Mouse (Mus musculus): ENCODE data around the gene Pthlh. TPM values are rescaled to one million over a fixed set of nuclear protein-coding genes. Genes with fewer than 3 reads are reported as not detected.

The Pthlh gene
- total and polyA plus RNA-seq, 3 experiments: not detected

DNA sequence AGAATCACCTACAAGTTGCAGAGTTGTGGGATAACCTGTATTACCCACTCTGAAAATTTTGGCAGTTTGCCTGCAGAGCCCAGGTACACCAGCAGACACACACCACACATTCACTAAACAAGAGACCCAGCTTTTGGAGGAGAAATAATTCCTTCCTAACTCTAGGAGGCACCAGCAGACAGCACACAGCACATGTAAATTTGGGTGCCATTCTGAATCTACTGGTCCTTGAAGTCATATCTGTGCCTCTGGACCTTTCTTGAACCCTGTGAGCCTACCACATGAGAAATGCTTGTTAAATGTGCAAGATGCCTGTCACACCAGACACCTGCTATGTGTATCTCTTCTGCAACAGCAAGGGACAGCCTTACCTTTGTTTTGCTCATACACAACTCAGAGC lies 19.7 kb downstream of the Pthlh start:
- no peaks in the 10 kb centered on the region for H3K4me1 ChIP-seq (ENCODE audit: control insufficient read depth in 1 of 2, insufficient read depth in 2 of 2, low read length in 2 of 2)
- DNase-seq (ENCODE audit: low read depth, low spot score): no peak
- no peaks in the 10 kb centered on the region for H3K9me3 ChIP-seq (replicated peaks; ENCODE audit: insufficient read depth, low read length)
- H3K27ac ChIP-seq (ENCODE audit: control insufficient read depth, low read depth, low read length): no peak overlapping the region
- no peaks in the 10 kb centered on the region for H3K79me2 ChIP-seq (ENCODE audit: control insufficient read depth, insufficient read depth, low read length, poor library complexity)
- no peak overlapping the region for H3K9ac ChIP-seq (ENCODE audit: control insufficient read depth, low read depth, low read length, poor library complexity, severe bottlenecking)
- no peaks in the 10 kb centered on the region for H3K36me3 ChIP-seq (ENCODE audit: control insufficient read depth in 1 of 2, insufficient read depth in 2 of 2, low read length in 2 of 2)
- no peak overlapping the region for H3K4me3 ChIP-seq (ENCODE audit: control insufficient read depth in 1 of 2, insufficient read depth in 1 of 2, low read depth in 2 of 2, low read length in 2 of 2)
- no peak for TF ChIP-seq CTCF (IDR thresholded peaks at IDR 0.05 in 2 of 3, conservative IDR thresholded peaks at IDR 0.05 in 1 of 3; ENCODE audit: control insufficient read depth in 1 of 3, insufficient read depth in 1 of 3, low read depth in 2 of 3, low read length in 3 of 3, poor library complexity in 1 of 3, severe bottlenecking in 1 of 3)
- TF ChIP-seq ZC3H11A (IDR thresholded peaks at IDR 0.05; ENCODE audit: low read depth, low read length): no peak
- TF ChIP-seq MAX (IDR thresholded peaks at IDR 0.05; ENCODE audit: low read length): no peak
- no peak for TF ChIP-seq NRF1 (IDR thresholded peaks at IDR 0.05; ENCODE audit: insufficient read depth, low read depth, low read length, poor library complexity, severe bottlenecking)
- TF ChIP-seq CHD1 (IDR thresholded peaks at IDR 0.05; ENCODE audit: low read depth, low read length): no peak
- TF ChIP-seq EP300 (IDR thresholded peaks at IDR 0.05; ENCODE audit: low read depth in 1 of 2, low read length in 2 of 2): no peak
- TF ChIP-seq MAZ (IDR thresholded peaks at IDR 0.05; ENCODE audit: low read depth, low read length): no peak
- TF ChIP-seq POLR2AphosphoS2 (IDR thresholded peaks at IDR 0.05; ENCODE audit: low read length): no peak
- TF ChIP-seq HCFC1 (IDR thresholded peaks at IDR 0.05; ENCODE audit: low read depth, low read length): no peak
- no peak for TF ChIP-seq JUND (IDR thresholded peaks at IDR 0.05; ENCODE audit: low read depth, low read length)
- no peak for TF ChIP-seq GABPA (IDR thresholded peaks at IDR 0.05; ENCODE audit: low read depth, low read length)
- no peak for TF ChIP-seq TBP (IDR thresholded peaks at IDR 0.05; ENCODE audit: low read depth, low read length)
- TF ChIP-seq MYC (IDR thresholded peaks at IDR 0.05; ENCODE audit: low read depth, low read length): no peak
- TF ChIP-seq MAFK (IDR thresholded peaks at IDR 0.05; ENCODE audit: borderline replicate concordance, low read depth, low read length): no peak
- no peak for TF ChIP-seq ZNF384 (IDR thresholded peaks at IDR 0.05; ENCODE audit: low read depth, low read length)
- no peak for TF ChIP-seq TCF12 (IDR thresholded peaks at IDR 0.05; ENCODE audit: low read depth, low read length)
- no peak for TF ChIP-seq BHLHE40 (IDR thresholded peaks at IDR 0.05; ENCODE audit: borderline replicate concordance, low read depth, low read length)
- peaks cover 1 to 2% of the 10 kb centered on the region in 2 experiments; a peak in 3 of 4 replicates for H3K27me3 ChIP-seq (ENCODE audit: control insufficient read depth in 1 of 2, insufficient read depth in 2 of 2, low read length in 2 of 2)

DNA sequence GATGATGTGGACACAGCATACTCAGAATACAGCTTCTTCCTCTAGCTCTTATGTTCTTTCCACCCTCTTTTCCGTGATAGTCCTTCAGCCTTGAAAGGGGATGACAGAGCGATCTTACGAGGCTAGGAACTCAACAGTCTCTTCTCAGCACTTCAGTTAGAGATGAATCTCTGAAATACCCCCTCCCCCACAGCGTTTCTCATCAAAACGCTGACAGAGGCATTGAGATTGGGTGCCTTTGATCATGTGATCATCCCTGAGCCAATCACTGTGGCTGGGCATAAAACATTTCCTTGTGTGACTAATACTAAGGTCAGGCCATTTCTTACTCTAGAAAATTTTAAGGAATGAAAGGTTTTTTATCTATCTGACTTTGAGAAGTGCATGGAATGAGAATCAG lies 20.3 kb downstream of the Pthlh start:
- Histone ChIP-seq H3K27me3 (ENCODE audit: control insufficient read depth in 1 of 2, insufficient read depth in 2 of 2, low read length in 2 of 2) (peaks cover 1 to 2% of the 10 kb centered on the region in 2 experiments; a peak in 3 of 4 replicates), H3K36me3 (ENCODE audit: control insufficient read depth in 1 of 2, insufficient read depth in 2 of 2, low read length in 2 of 2) (no peaks in the 10 kb centered on the region), H3K4me3 (ENCODE audit: control insufficient read depth in 1 of 2, insufficient read depth in 1 of 2, low read depth in 2 of 2, low read length in 2 of 2) (no peak overlapping the region), H3K9ac (ENCODE audit: control insufficient read depth, low read depth, low read length, poor library complexity, severe bottlenecking) (no peak overlapping the region), H3K79me2 (ENCODE audit: control insufficient read depth, insufficient read depth, low read length, poor library complexity) (no peaks in the 10 kb centered on the region), H3K4me1 (ENCODE audit: control insufficient read depth in 1 of 2, insufficient read depth in 2 of 2, low read length in 2 of 2) (no peaks in the 10 kb centered on the region), H3K27ac (ENCODE audit: control insufficient read depth, low read depth, low read length) (no peak overlapping the region), H3K9me3 (replicated peaks; ENCODE audit: insufficient read depth, low read length) (no peaks in the 10 kb centered on the region)
- no peak for TF ChIP-seq TCF12 (IDR thresholded peaks at IDR 0.05; ENCODE audit: low read depth, low read length)
- TF ChIP-seq RCOR1 (IDR thresholded peaks at IDR 0.05; ENCODE audit: low read depth, low read length): no peak
- TF ChIP-seq HCFC1 (IDR thresholded peaks at IDR 0.05; ENCODE audit: low read depth, low read length): no peak
- TF ChIP-seq ZC3H11A (IDR thresholded peaks at IDR 0.05; ENCODE audit: low read depth, low read length): no peak
- no peak for TF ChIP-seq MAFK (IDR thresholded peaks at IDR 0.05; ENCODE audit: borderline replicate concordance, low read depth, low read length)
- TF ChIP-seq USF1 (IDR thresholded peaks at IDR 0.05; ENCODE audit: low read depth, low read length): peak; percentile 82
- TF ChIP-seq USF2 (IDR thresholded peaks at IDR 0.05; ENCODE audit: borderline replicate concordance in 1 of 2, insufficient read depth in 1 of 2, low read depth in 1 of 2, low read length in 2 of 2): 0 out of 4 replicates have a peak, but pooled peaks of 1 of the 2 experiments have one; percentile 22
- TF ChIP-seq NELFE (IDR thresholded peaks at IDR 0.05; ENCODE audit: low read depth, low read length): no peak
- no peak for TF ChIP-seq POLR2AphosphoS5 (IDR thresholded peaks at IDR 0.05; ENCODE audit: borderline replicate concordance, low read depth, low read length)
- no peak for TF ChIP-seq UBTF (IDR thresholded peaks at IDR 0.05; ENCODE audit: borderline replicate concordance, insufficient read depth, low read depth, low read length)
- TF ChIP-seq ZMIZ1 (IDR thresholded peaks at IDR 0.05; ENCODE audit: low read depth, low read length): no peak
- TF ChIP-seq GABPA (IDR thresholded peaks at IDR 0.05; ENCODE audit: low read depth, low read length): no peak
- DNase-seq (ENCODE audit: low read depth, low spot score): peak; percentile 40
